Mouse (Mus musculus) layer of hippocampus, adult 8-10 months (tissue): ENCODE results near the gene Gm11077. TPM values are rescaled to one million over a fixed set of nuclear protein-coding genes. Genes with fewer than 3 reads are reported as not detected.

Experiments
- DNase-seq, 2 experiments: peaks; one replicate each; pipeline ENCODE4 v3.0.0; 2022; ENCODE audit warnings: low spot score in 2 of 2
- total RNA-seq, 4 experiments: library from RNA; stranded (reverse); gene quantifications; 2 replicates each; pipeline ENCODE4 v1.2.4; 2022

Gm11077 gene
- total RNA-seq, 4 experiments from 2014 or later: not detected

DNA sequence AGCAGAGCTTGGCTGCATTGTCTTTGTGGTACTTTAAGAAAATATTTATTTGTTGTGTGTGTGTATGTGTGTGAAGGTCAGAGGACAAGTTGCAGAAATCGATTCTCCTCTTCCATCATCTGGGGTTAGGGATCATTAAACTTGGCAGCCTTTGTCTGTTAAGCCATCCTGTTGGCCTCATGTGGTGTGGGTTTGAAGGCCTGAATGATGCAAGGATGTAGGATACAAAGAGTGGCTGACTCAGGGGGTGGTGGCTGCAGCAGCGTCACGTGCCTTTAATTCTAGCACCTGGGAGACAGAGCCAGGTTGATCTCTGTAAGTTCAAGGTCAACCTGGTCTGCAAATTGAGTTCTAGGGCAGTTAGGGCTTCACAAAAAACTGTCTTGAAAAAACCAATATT, 16.5 kb downstream of the Gm11077 start:
- DNase-seq: no peak

DNA sequence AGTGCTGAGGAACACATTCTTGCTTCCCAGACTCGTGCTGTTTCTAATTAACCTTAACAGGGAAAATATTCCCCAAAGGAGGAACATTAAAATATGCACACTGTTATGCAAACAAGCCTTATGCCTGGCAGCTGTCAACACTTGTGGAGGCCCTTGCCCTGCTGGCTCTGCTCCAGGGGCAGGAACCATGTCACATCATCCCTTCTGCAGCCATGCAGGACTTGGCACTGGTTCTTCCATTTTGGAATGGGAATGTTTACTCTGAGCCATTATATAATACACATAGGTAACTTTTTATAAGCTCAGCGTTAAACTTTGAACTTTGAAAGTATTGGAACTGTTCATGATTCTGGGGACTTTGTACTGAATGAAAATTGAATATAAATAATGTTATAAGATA, 18.5 kb downstream of the Gm11077 start:
- no peak for DNase-seq

DNA sequence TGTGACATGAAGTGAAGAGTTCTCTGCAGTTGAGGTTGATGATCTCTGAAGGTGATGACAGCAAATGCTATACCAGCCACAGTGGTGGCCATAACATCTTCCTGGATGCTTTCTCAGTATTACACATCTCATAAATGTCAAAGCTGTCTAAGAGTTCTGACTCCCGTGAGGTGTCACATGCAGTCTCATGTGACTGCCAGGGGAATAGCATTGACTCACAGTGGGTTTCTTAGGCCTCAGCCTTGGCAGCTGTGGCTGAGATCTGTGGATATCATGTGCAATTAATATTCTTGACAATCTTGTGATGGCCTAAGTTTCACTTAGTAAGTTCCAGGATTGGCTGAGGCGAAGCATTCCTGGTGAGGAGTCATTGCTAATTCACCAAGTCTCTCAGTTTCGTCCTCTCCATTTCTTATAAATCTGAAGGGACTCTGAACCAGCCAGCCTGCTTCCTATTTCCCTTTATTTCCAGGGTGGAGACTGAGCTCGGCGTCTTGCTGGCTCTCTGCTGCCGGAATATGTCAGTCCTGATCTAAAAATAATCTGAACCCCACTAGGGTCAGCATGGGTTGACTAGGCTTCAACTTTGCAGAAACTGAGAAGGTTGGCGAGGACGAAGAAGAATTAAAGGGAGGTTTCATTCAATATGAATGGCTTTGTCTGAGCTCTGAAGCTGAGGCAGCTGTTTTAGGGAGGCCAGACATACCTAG, 21.4 kb downstream of the Gm11077 start:
- no peak for DNase-seq

DNA sequence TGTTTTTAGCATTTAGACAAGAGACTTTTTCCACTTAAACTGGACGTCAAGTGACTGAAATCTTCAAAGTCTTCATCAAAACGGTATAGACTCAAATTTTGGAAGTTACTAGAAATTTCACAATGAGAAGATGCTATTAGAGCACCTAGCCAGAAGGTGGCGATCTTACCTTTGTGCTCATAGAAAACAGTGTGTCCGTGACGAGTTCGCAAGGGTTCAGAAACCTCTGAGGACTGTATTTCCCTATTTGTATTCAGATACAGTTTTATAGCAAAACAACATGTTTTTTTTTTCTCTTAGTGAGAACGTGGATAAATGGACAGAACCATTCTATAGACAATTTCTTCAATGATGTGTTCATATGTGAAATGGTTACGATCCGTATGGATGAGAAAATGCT, 37.3 kb downstream of the Gm11077 start:
- peak in 1 of 2 experiments; percentile 16 for DNase-seq

DNA sequence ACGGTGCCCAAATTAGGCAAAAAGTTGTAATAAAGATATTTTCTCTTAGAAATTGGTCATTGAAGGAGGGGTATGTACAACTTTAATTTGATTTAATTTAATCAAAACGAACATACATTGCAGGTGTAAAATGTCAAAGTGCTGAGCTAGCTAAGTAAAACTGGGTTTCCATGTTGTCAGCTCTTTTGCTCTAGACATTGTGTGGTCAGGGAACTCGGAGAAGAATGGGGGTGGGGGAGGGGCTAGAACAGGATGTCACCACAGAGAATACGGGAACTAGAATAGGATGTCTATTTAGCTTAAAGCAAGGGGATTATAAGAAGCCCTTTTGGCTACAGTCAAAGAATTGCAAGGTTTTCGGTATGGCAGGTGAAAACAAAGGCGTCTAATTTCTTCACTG, 38.2 kb downstream of the Gm11077 start:
- DNase-seq: no peak

DNA sequence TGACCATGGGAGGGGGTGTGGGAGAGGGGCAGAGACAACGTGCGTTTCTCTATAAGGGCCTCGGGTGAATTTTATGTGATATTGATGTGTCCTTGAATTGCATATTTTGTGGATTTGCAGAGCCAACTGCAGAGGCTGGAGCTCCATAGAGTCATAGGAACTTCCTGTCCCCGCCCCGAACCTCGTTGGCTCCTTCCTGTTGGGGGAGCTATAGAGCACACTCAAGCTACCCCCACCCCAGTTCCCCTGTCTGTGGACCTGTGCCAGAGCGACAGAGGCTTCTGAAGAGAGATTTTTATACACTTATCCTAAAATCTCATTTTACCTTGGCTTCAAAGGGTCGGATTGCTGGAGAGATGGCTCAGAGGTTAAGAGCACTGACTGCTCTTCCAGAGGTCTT, 39.1 kb downstream of the Gm11077 start:
- DNase-seq: no peak

- no peak for DNase-seq
Measured at GRCm38 (mm10) chr6:140768859-140769640, 40.0 kb downstream of the Gm11077 start.

DNA sequence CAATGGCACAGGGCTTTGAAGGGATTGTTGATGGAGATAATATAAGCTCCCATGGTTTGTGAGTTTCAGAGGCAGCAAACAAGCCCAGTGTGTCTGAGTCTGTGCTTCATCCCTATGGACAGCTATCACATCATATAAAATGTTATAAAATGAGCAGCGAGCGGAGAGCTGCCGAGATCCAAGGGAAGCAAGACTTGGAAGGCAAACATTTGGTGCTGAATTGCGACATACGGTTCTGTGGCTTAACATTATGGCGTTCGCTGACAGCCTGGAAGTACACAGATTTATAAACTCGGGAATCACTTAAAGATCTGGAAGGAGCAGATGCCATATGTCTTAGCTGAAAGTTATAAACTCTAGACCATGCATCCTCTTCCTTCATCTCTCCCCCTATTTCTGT, 47.2 kb downstream of the Gm11077 start:
- peak; percentile 7 to 35 for DNase-seq

- no peak for DNase-seq
Measured at GRCm38 (mm10) chr6:140782524-140782923, 53.4 kb downstream of the Gm11077 start.

GRCm38 (mm10) chr6:140786058-140786457, 57.0 kb downstream of the Gm11077 start:
- no peak for DNase-seq

DNA sequence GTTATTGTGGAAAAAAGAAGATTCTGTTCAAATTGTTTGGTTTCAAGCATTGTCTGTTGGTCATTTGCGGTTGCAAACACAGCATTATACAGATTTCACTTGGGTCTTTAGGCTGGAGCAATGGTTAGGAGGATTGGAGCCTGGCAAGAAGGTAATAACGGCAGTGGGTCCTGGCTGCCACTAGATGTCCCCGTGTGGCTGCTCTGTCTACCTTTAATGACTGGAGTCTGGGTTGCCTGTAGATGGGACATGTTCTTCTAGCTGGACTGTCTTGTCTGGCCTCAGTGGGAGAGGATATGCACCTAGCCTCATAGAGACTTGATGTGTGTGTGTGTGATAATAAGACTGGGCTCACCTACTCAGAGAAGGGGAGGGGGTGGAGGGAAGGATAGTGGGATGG, 60.8 kb downstream of the Gm11077 start:
- DNase-seq: no peak

DNA sequence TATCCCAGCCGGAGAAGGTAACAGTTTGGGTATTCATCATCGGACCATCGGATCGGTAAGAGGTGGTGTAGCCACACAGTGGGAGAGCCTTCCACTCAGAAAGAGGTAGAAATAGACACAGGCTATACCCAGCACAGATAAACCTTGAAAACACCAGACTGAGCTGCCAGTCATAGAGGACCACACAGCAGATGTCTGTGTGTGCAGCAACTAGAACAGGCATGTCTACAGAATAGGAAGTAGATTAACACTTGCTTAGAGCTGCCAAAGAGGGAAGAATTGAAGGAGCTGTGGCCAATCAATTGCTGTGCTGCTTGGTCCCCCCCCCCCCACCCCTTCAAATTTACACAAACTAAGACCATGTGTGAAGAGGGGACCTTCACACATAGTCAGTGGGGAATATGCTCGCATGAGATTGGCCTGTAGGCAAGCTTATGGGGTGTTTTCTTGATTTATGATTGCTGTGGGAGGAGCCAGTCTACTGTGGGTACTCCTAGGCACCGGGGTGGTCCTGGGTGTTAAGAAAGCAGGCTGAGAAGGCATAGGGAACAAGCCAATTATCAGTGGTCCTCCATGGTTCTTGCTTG, 64.7 kb downstream of the Gm11077 start:
- DNase-seq: peak; percentile 6 to 9

DNA sequence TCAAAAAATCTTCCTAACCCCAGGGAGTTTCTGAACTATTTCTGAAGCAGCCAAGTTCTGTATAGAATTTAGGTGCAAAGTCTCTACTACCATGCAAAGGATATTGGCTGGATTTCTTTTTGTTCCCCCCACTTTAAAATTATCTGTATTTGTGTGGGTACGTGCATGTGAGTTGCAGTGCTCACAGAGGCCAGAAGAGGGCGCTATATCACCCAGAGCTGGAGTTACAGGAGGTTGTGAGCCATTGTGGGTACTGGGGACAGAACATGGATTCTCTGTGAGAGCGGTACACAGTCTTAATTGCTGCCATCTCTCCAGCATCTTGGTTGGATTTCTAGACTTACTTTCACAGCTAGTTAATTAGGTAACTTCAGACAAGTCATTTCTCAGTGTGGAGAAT, 69.8 kb downstream of the Gm11077 start:
- no peak for DNase-seq

DNA sequence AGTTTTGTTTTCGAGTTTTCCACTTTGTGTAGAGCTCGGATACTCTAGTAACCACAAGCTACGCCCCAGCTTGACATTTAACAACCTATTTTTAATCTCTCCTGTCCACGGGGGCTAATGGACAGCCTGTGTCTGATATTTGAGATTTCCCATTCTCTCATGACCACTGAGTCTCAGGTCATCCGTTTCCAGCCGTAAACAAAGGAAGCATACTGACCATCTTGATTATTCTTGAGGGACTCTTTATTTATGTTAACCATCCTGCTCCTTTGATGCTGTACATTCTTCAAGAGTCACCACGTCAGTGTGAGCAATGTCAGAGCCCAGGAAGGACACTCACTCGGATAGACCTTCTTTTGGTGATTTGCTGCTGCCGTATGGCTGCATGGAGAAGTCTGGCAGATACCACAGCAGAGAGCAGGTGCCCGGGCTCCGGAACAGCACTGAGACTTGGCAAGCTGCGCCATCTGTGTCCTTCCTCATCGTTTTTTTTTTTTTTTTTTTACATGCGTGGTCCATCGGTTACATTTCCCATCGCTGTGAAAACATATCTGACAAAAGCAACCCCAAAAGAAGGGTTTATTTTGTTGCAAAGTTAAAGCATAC, 70.5 kb downstream of the Gm11077 start:
- DNase-seq: peak in 1 of 2 experiments; percentile 12

- no peak for DNase-seq
Measured at GRCm38 (mm10) chr6:140800587-140800986, 71.5 kb downstream of the Gm11077 start.

Other genes with a start within 250 kb of the Gm11077 start
- gene Aebp2, start 106.6 kb upstream of the Gm11077 start, total RNA-seq: 10 to 100 TPM; 55.9 to 69.3 (median 63.7) TPM